Mouse (Mus musculus): ENCODE data around the gene Pla2g6. TPM values are rescaled to one million over a fixed set of nuclear protein-coding genes. Genes with fewer than 3 reads are reported as not detected.

Gene Pla2g6
- polyA plus RNA-seq (2014; fragmentation: Illumina TruSeq; extraction: RNeasy Lipid Tissue Mini Kit (QIAGEN cat#74804); ENCODE audit: low read depth, low replicate concordance): 8.4 TPM

GRCm38 (mm10) chr15:79328058-79328938, at the start of gene Pla2g6:
TSS of gene Pla2g6 (minus strand) at chr15:79328390.

GRCm38 (mm10) chr15:79346051-79346793, 18.0 kb upstream of the Pla2g6 start, which contains the start of gene Maff:
TSS of gene Maff (plus strand) at chr15:79346621.

DNA sequence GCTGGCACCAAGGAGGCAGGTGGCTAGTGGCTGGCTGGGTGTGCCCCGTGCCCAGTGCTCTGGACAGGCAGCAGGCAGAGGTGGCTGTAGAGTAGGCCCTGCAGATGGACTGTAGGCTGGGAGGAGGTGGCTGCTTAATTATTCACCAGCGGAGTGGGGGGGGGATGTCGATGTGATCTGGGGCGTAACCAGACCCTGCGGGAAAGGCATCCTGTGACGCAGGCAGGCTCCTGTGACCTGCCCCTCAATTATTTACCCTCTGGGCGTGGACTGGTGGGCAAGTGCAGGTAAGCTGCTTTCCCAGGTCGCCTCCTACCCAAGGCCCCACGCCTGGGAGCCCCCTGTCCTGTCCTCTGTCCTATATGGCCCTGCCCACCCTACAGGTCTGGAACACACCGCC, 42.8 kb downstream of the Pla2g6 start, which contains the start of gene Baiap2l2:
Baiap2l2 (minus strand) TSS at position 139 of the 400 bp plus-strand sequence.

GRCm38 (mm10) chr15:79254661-79255060, 73.5 kb downstream of the Pla2g6 start, which contains the start of gene Slc16a8:
TSS of gene Slc16a8 (minus strand) at chr15:79254761.

Other genes with a start within 250 kb of the Pla2g6 start
- 59.0 TPM for gene Micall1, start 219.5 kb downstream of the Pla2g6 start, polyA plus RNA-seq (2014; fragmentation: Illumina TruSeq; extraction: RNeasy Lipid Tissue Mini Kit (QIAGEN cat#74804); ENCODE audit: low read depth, low replicate concordance)
- 142 TPM for gene Polr2f, start 187.4 kb downstream of the Pla2g6 start, polyA plus RNA-seq (2014; fragmentation: Illumina TruSeq; extraction: RNeasy Lipid Tissue Mini Kit (QIAGEN cat#74804); ENCODE audit: low read depth, low replicate concordance)
- gene 1700088E04Rik, start 187.1 kb downstream of the Pla2g6 start, polyA plus RNA-seq (2014; fragmentation: Illumina TruSeq; extraction: RNeasy Lipid Tissue Mini Kit (QIAGEN cat#74804); ENCODE audit: low read depth, low replicate concordance): 4.1 TPM
- gene Sox10, start 163.2 kb downstream of the Pla2g6 start, polyA plus RNA-seq (2014; fragmentation: Illumina TruSeq; extraction: RNeasy Lipid Tissue Mini Kit (QIAGEN cat#74804); ENCODE audit: low read depth, low replicate concordance): 1.3 TPM
- 34.5 TPM for gene Pick1, start 99.2 kb downstream of the Pla2g6 start, polyA plus RNA-seq (2014; fragmentation: Illumina TruSeq; extraction: RNeasy Lipid Tissue Mini Kit (QIAGEN cat#74804); ENCODE audit: low read depth, low replicate concordance)
- gene Gm49486, start 99.0 kb downstream of the Pla2g6 start, polyA plus RNA-seq (2014; fragmentation: Illumina TruSeq; extraction: RNeasy Lipid Tissue Mini Kit (QIAGEN cat#74804); ENCODE audit: low read depth, low replicate concordance): 2.1 TPM
- 0.63 TPM for gene Slc16a8, start 73.6 kb downstream of the Pla2g6 start, polyA plus RNA-seq (2014; fragmentation: Illumina TruSeq; extraction: RNeasy Lipid Tissue Mini Kit (QIAGEN cat#74804); ENCODE audit: low read depth, low replicate concordance)
- 0.47 TPM for gene Baiap2l2, start 42.9 kb downstream of the Pla2g6 start, polyA plus RNA-seq (2014; fragmentation: Illumina TruSeq; extraction: RNeasy Lipid Tissue Mini Kit (QIAGEN cat#74804); ENCODE audit: low read depth, low replicate concordance)
- gene Maff, start 18.2 kb upstream of the Pla2g6 start, polyA plus RNA-seq (2014; fragmentation: Illumina TruSeq; extraction: RNeasy Lipid Tissue Mini Kit (QIAGEN cat#74804); ENCODE audit: low read depth, low replicate concordance): 7.6 TPM
- gene Tmem184b, start 75.2 kb upstream of the Pla2g6 start, polyA plus RNA-seq (2014; fragmentation: Illumina TruSeq; extraction: RNeasy Lipid Tissue Mini Kit (QIAGEN cat#74804); ENCODE audit: low read depth, low replicate concordance): 44.9 TPM
- 55.7 TPM for gene Csnk1e, start 127.2 kb upstream of the Pla2g6 start, polyA plus RNA-seq (2014; fragmentation: Illumina TruSeq; extraction: RNeasy Lipid Tissue Mini Kit (QIAGEN cat#74804); ENCODE audit: low read depth, low replicate concordance)
- gene Kcnj4, start 176.9 kb upstream of the Pla2g6 start, polyA plus RNA-seq (2014; fragmentation: Illumina TruSeq; extraction: RNeasy Lipid Tissue Mini Kit (QIAGEN cat#74804); ENCODE audit: low read depth, low replicate concordance): 0.26 TPM
- gene Kdelr3, start 188.0 kb upstream of the Pla2g6 start, polyA plus RNA-seq (2014; fragmentation: Illumina TruSeq; extraction: RNeasy Lipid Tissue Mini Kit (QIAGEN cat#74804); ENCODE audit: low read depth, low replicate concordance): 13.8 TPM
- 152 TPM for gene Ddx17, start 218.4 kb upstream of the Pla2g6 start, polyA plus RNA-seq (2014; fragmentation: Illumina TruSeq; extraction: RNeasy Lipid Tissue Mini Kit (QIAGEN cat#74804); ENCODE audit: low read depth, low replicate concordance)